Mouse (Mus musculus) spleen, postnatal 0 days (tissue): ENCODE results near the gene Plcl2. TPM values are rescaled to one million over a fixed set of nuclear protein-coding genes. Genes with fewer than 3 reads are reported as not detected.

Source experiments
- polyA plus RNA-seq: library from polyadenylated mRNA; unstranded; fragments of >200 nt; fragmentation: Nextera tagmentation; extraction: Ambion mirVana; gene quantifications from 2 replicates; pipeline ENCODE4 v1.2.1, GENCODE M21; 2015

Plcl2 gene
- polyA plus RNA-seq = 5.1 and 6.1 TPM in 2 replicates

DNA sequence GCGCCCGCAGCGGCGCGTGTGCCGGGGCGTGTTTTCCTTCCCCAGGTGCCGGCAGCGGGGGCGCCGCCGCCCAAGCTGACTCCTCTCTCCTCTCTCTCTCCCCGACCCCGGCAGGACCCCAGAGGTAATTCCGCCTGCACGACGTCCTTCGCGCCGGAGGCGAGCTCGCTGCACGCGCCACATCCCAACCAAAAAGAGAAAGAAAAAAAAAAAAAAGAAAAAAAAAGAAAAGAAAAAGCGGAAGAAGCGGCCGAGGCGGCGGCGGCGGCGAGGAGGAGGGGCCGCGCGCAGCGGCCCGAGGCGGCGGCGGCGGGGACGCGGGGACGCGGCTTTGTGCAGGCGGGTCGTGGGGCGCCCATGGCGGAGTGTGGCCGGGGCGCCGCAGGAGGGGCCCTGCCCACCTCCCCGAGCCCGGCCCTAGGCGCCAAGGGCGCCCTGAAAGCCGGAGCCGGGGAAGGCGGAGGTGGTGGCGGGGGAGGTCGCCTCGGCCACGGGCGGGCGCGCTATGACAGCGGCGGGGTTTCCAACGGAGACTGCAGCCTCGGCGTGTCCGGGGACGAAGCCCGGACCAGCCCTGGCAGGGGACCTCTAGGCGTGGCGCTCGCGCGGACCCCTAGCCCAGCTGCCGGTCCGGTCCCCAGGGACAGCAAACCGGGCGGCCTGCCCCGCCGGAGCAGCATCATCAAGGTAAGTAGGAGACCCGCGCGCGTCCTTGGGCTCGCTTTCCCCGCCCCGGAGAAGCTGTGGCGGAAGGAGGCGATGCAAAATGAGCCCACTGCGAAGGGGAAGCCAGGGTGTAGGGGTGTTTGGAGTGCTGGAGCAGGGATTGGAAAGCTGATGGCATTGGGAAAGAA, at the start of gene Plcl2:
Gene Plcl2, plus strand, starts transcription at position 153 of the 854 bp plus-strand sequence.

Other genes with a start within 250 kb of the Plcl2 start
- gene Dazl, start 215.8 kb upstream of the Plcl2 start, polyA plus RNA-seq = 0.17 and 0.25 TPM in 2 replicates